Mouse (Mus musculus) heart, postnatal 0 days (tissue): Measurements from ENCODE around the gene Ppargc1a. TPM values are rescaled to one million over a fixed set of nuclear protein-coding genes. Genes with fewer than 3 reads are reported as not detected.

Experiments used
- ATAC-seq: fragments of 200-750 bp; cut with Nextera tagmentation; 2 replicates; pipeline ENCODE4 v1.8.0; 2017; ENCODE audit warnings: low read depth, moderate number of reproducible peaks, moderate library complexity; ENCODE audit not compliant: insufficient read depth
- DNase-seq: peaks from one replicate; pipeline ENCODE4 v3.0.0-alpha.2; 2016; ENCODE audit warnings: low spot score
- H3K27ac ChIP-seq: fragments of 300-500 bp; sonication (generic); 2 replicates; pipeline ENCODE4 v1.5.1; 2014; ENCODE audit warnings: low read depth, mild to moderate bottlenecking
- H3K27me3 ChIP-seq: fragments of 300-500 bp; sonication (generic); 2 replicates; pipeline ENCODE4 v1.6.1; 2014; ENCODE audit warnings: low read length, mixed read lengths; ENCODE audit not compliant: control insufficient read depth, insufficient read depth
- H3K36me3 ChIP-seq: fragments of 300-500 bp; sonication (generic); replicated peaks from 2 replicates; pipeline ENCODE4 v1.6.1; 2014; ENCODE audit warnings: low read length, mixed read lengths; ENCODE audit not compliant: control insufficient read depth, insufficient read depth
- H3K4me1 ChIP-seq: fragments of 300-500 bp; sonication (generic); 2 replicates; pipeline ENCODE4 v1.6.1; 2014; ENCODE audit warnings: antibody characterized with exemption; ENCODE audit not compliant: control insufficient read depth, insufficient read depth
- H3K4me2 ChIP-seq: fragments of 300-500 bp; sonication (generic); 2 replicates; pipeline ENCODE4 v1.6.1; 2014; ENCODE audit warnings: low read depth, mild to moderate bottlenecking, low read length, moderate library complexity
- H3K4me3 ChIP-seq: fragments of 300-500 bp; sonication (generic); 2 replicates; pipeline ENCODE4 v1.5.1; 2014; ENCODE audit warnings: low read depth, low read length
- H3K9ac ChIP-seq: fragments of 300-500 bp; sonication (generic); replicated peaks from 2 replicates; pipeline ENCODE4 v1.6.1; 2014; ENCODE audit warnings: low read depth, low read length, mixed read lengths
- H3K9me3 ChIP-seq: fragments of 300-500 bp; sonication (generic); replicated peaks from 2 replicates; pipeline ENCODE4 v1.6.1; 2016; ENCODE audit warnings: low read length; ENCODE audit not compliant: control insufficient read depth
- CTCF ChIP-seq: IDR thresholded peaks from 2 replicates; pipeline ENCODE4 v1.5.1; 2016; ENCODE audit warnings: antibody characterized with exemption, control low read depth, low read depth
- EP300 ChIP-seq: IDR thresholded peaks from 2 replicates; pipeline ENCODE4 v1.6.1; 2016; ENCODE audit warnings: antibody characterized with exemption, low read depth
- WGBS: fragments of 180-500 bp; shearing (Covaris S2); extraction: QIAGEN DNeasy Blood & Tissue Kit; methylation state at CpG from one replicate; pipeline ENCODE4 v1.1.7; 2014; 5-methylcytosine and 5-hydroxymethylcytosine counted together
- polyA plus RNA-seq: library from polyadenylated mRNA; unstranded; fragments of >200 nt; fragmentation: Nextera tagmentation; extraction: Ambion mirVana; gene quantifications from 2 replicates; pipeline ENCODE4 v1.2.1, GENCODE M21; 2015
- total RNA-seq: library from RNA; depleted of rRNA; stranded (reverse); fragments of >200 nt; gene quantifications from 2 replicates; pipeline ENCODE4 v1.2.3, GENCODE M21; 2014; ENCODE audit warnings: low replicate concordance

The Ppargc1a gene
- total and polyA plus RNA-seq, 2 experiments from 2014 or later = 50.8 to 61.4 TPM

- DNase-seq = peak; percentile 61
- H3K9me3 ChIP-seq = no peaks in the 10 kb centered on the region
- no peak overlapping the region for H3K27ac ChIP-seq
- no peaks in the 10 kb centered on the region for H3K4me1 ChIP-seq
- peak overlapping the region; percentile 43 for H3K4me2 ChIP-seq
- TF ChIP-seq CTCF (no peak), EP300 (no peak)
- ATAC-seq = peak; percentile 44; the same call in 1 of the 2 replicates
- 31% methylated on average over 12 of the region's 12 CpGs for WGBS
- H3K27me3 ChIP-seq = no peaks in the 10 kb centered on the region
- H3K36me3 ChIP-seq = no peaks in the 10 kb centered on the region
- peak overlapping the region; percentile 29 for H3K4me3 ChIP-seq
- no peak overlapping the region for H3K9ac ChIP-seq
These were observed 155.0 kb downstream of the Ppargc1a start for GRCm38 (mm10) chr5:51412303-51413117.

GRCm38 (mm10) chr5:51410006-51410405 lies 157.5 kb downstream of the Ppargc1a start:
- WGBS = 68% methylated on average over 1 of the region's 1 CpGs
- no peak overlapping the region for H3K4me2 ChIP-seq
- no peak for TF ChIP-seq EP300
- TF ChIP-seq CTCF = no peak
- H3K9ac ChIP-seq = no peak overlapping the region
- DNase-seq (no peak), ATAC-seq (no peak)
- H3K9me3 ChIP-seq = no peaks in the 10 kb centered on the region
- H3K4me1 ChIP-seq = no peaks in the 10 kb centered on the region
- H3K4me3 ChIP-seq = no peak overlapping the region
- H3K27ac ChIP-seq = no peak overlapping the region
- no peaks in the 10 kb centered on the region for H3K27me3 ChIP-seq
- no peaks in the 10 kb centered on the region for H3K36me3 ChIP-seq

GRCm38 (mm10) chr5:51406406-51406805 lies 161.1 kb downstream of the Ppargc1a start:
- no peaks in the 10 kb centered on the region for H3K36me3 ChIP-seq
- no peak for TF ChIP-seq EP300
- TF ChIP-seq CTCF = no peak
- DNase-seq (no peak), ATAC-seq (no peak)
- no peak overlapping the region for H3K27ac ChIP-seq
- H3K9ac ChIP-seq = no peak overlapping the region
- H3K4me3 ChIP-seq = no peak overlapping the region
- 43% methylated on average over 3 of the region's 3 CpGs for WGBS
- H3K4me2 ChIP-seq = no peak overlapping the region
- H3K9me3 ChIP-seq = no peaks in the 10 kb centered on the region
- no peaks in the 10 kb centered on the region for H3K27me3 ChIP-seq
- no peaks in the 10 kb centered on the region for H3K4me1 ChIP-seq
